In the genomic region with DNA sequence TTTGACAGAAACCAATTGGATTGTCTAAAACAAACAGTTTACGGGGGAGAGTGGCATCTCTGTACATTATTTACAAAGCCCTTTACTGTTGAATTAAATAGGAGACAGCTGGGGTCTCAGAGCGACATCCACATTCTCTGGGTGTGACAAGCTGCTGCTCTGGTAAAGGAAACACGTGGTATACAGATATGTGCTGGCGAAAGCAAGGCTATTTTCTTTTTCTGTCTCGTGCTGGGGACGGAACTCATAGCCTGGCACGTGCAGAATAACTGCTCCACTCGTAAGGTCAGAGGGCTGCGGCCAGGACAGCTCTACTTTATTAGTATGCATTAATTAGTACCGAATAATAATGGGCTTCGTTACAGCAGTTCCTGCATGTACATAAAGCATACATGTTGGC, we compare ENCODE assay signal across 10 mouse cellular contexts. TPM values are rescaled to one million over a fixed set of nuclear protein-coding genes. Genes with fewer than 3 reads are reported as not detected.
DNase-seq lines count a peak whose midpoint lies in the region; ATAC-seq and TF ChIP-seq lines count a peak whose summit lies in the region.
"Had no signal": no experiment of that assay in that cellular context is flagged by ENCODE, and none has a peak within 500 bp of the region (broad histone marks: within the 10 kb centered on the region; RNA-seq: fewer than 3 reads in every experiment).

No protein-coding gene starts in this region.

- H3K4me1 ChIP-seq in embryonic facial prominence, embryonic 14.5 days (ENCODE audit: control insufficient read depth, insufficient read depth, low read length): no peaks in the 10 kb centered on the region
- H3K4me1 ChIP-seq in embryonic facial prominence, embryonic 10.5 days: peaks cover 8% of the 10 kb centered on the region
- H3K4me1 ChIP-seq in liver, embryonic 14.5 days (replicated peaks; ENCODE audit: control insufficient read depth in 2 of 2, insufficient read depth in 2 of 2, low read length in 1 of 2): 0 out of 4 replicates have a peak, but pooled peaks cover 0 to 4% of the 10 kb centered on the region in 2 experiments
- H3K4me1 ChIP-seq in liver, embryonic 12.5 days: peaks cover 15% of the 10 kb centered on the region

- TF ChIP-seq CTCF in liver, embryonic 14.5 days (IDR thresholded peaks at IDR 0.05; ENCODE audit: low read depth): no peak

- H3K9me3 ChIP-seq in embryonic facial prominence, embryonic 14.5 days (ENCODE audit: control insufficient read depth, low read length): no peaks in the 10 kb centered on the region
- H3K9me3 ChIP-seq in embryonic facial prominence, embryonic 10.5 days: 0 out of 2 replicates have a peak, but pooled peaks cover 3% of the 10 kb centered on the region
- H3K9me3 ChIP-seq in liver, embryonic 14.5 days (ENCODE audit: control insufficient read depth, low read length): no peaks in the 10 kb centered on the region
- peaks cover 3% of the 10 kb centered on the region; the same call in 1 of the 2 replicates for H3K9me3 ChIP-seq in liver, embryonic 12.5 days (replicated peaks)

- TF ChIP-seq EP300 in liver, embryonic 14.5 days (IDR thresholded peaks at IDR 0.05; ENCODE audit: low read depth): no peak

- H3K36me3 ChIP-seq in embryonic facial prominence, embryonic 14.5 days (ENCODE audit: control insufficient read depth, insufficient read depth, low read length): no peaks in the 10 kb centered on the region
- no peaks in the 10 kb centered on the region for H3K36me3 ChIP-seq in embryonic facial prominence, embryonic 10.5 days (replicated peaks)
- no peaks in the 10 kb centered on the region for H3K36me3 ChIP-seq in liver, embryonic 14.5 days (replicated peaks; ENCODE audit: control insufficient read depth, insufficient read depth, low read depth)
- H3K36me3 ChIP-seq in liver, embryonic 12.5 days: no peaks in the 10 kb centered on the region

- no peak overlapping the region for H3K27ac ChIP-seq in embryonic facial prominence, embryonic 14.5 days (replicated peaks; ENCODE audit: low read depth, low read length)
- H3K27ac ChIP-seq in embryonic facial prominence, embryonic 10.5 days (replicated peaks): no peak overlapping the region
- no peak overlapping the region for H3K27ac ChIP-seq in liver, embryonic 14.5 days
- no peak overlapping the region for H3K27ac ChIP-seq in liver, embryonic 12.5 days

- WGBS in embryonic facial prominence, embryonic 14.5 days: 45% methylated on average over 11 of the region's 11 CpGs
- WGBS in embryonic facial prominence, embryonic 10.5 days: 62% methylated on average over 11 of the region's 11 CpGs
- 27% methylated on average over 11 of the region's 11 CpGs for WGBS in liver, embryonic 14.5 days (ENCODE audit: insufficient replicate concordance)
- 39% methylated on average over 11 of the region's 11 CpGs for WGBS in liver, embryonic 12.5 days (ENCODE audit: insufficient replicate concordance)

- no peaks in the 10 kb centered on the region for H3K27me3 ChIP-seq in embryonic facial prominence, embryonic 14.5 days (replicated peaks; ENCODE audit: control insufficient read depth, insufficient read depth, low read length)
- no peaks in the 10 kb centered on the region for H3K27me3 ChIP-seq in embryonic facial prominence, embryonic 10.5 days (replicated peaks; ENCODE audit: low read depth, poor library complexity, severe bottlenecking)
- no peaks in the 10 kb centered on the region for H3K27me3 ChIP-seq in liver, embryonic 14.5 days (ENCODE audit: control insufficient read depth, insufficient read depth, low read length)
- H3K27me3 ChIP-seq in liver, embryonic 12.5 days (replicated peaks): no peaks in the 10 kb centered on the region
- H3K27me3 ChIP-seq: Patski had no signal

- no peak overlapping the region for H3K9ac ChIP-seq in embryonic facial prominence, embryonic 14.5 days (ENCODE audit: low read depth, low read length)
- no peak overlapping the region for H3K9ac ChIP-seq in liver, embryonic 14.5 days (replicated peaks)
- no peak overlapping the region for H3K9ac ChIP-seq in liver, embryonic 12.5 days

- DNase-seq in embryonic facial prominence, embryonic 14.5 days (ENCODE audit: low spot score): peak; percentile 26
- no peak for DNase-seq in embryonic facial prominence, embryonic 10.5 days (ENCODE audit: low spot score)
- DNase-seq in liver, embryonic 14.5 days (ENCODE audit: low read depth in 3 of 3, low spot score in 3 of 3): no peak
- peak; percentile 46 for DNase-seq in lung, postnatal 36 days
- no peak for DNase-seq in cerebellum, adult 18-20 months

- H3K4me3 ChIP-seq in embryonic facial prominence, embryonic 14.5 days (ENCODE audit: low read depth, low read length): no peak overlapping the region
- H3K4me3 ChIP-seq in embryonic facial prominence, embryonic 10.5 days: no peak overlapping the region
- H3K4me3 ChIP-seq in liver, embryonic 14.5 days (ENCODE audit: insufficient read depth in 1 of 2, low read depth in 2 of 2, low read length in 2 of 2): no peak overlapping the region
- H3K4me3 ChIP-seq in liver, embryonic 12.5 days: no peak overlapping the region

- ATAC-seq in embryonic facial prominence, embryonic 14.5 days (ENCODE audit: low read depth): no peak
- ATAC-seq in liver, embryonic 14.5 days (ENCODE audit: insufficient read depth): peak; percentile 23; the same call in 1 of the 2 replicates
- ATAC-seq in liver, embryonic 12.5 days: no peak
- ATAC-seq in common myeloid progenitor, adult 5-6 weeks (replicated peaks; ENCODE audit: low read depth, poor library complexity, severe bottlenecking): peak; percentile 54; the same call in 1 of the 2 replicates
- ATAC-seq in activated CD4-positive, CD25-positive, alpha-beta regulatory T cell, adult 4 months: no peak
- ATAC-seq: hindbrain, embryonic 16.5 days; Patski had no signal

- no peak overlapping the region for H3K4me2 ChIP-seq in embryonic facial prominence, embryonic 14.5 days (ENCODE audit: low read depth, low read length)
- H3K4me2 ChIP-seq in liver, embryonic 14.5 days (ENCODE audit: low read depth): no peak overlapping the region
- H3K4me2 ChIP-seq in liver, embryonic 12.5 days: no peak overlapping the region; the same call in 1 of the 2 replicates

RNA-seq across cellular contexts. Expression of gene Ptafr, which starts 9.5 kb away (rescaled TPM):
- polyA plus RNA-seq in embryonic facial prominence, embryonic 14.5 days (2014; fragmentation: Nextera tagmentation; extraction: Ambion mirVana): 0.55 and 0.58 TPM in 2 replicates
- polyA plus RNA-seq in embryonic facial prominence, embryonic 10.5 days (2016; fragmentation: Nextera tagmentation; extraction: Ambion mirVana): 0.28 and 0.44 TPM in 2 replicates
- polyA plus RNA-seq in liver, embryonic 14.5 days (2012; rRNA removed): 0.52 and 0.61 TPM in 2 replicates
- 0.18 and 0.25 TPM in 2 replicates for polyA plus RNA-seq in liver, embryonic 14.5 days (2014; fragmentation: Nextera tagmentation; extraction: Ambion mirVana)
- polyA plus RNA-seq in liver, embryonic 12.5 days (2016; fragmentation: Nextera tagmentation; extraction: Ambion mirVana): 0.77 and 0.94 TPM in 2 replicates
- 2.1 TPM in 2 replicates for total RNA-seq in common myeloid progenitor, adult 5-6 weeks (2017)
- polyA plus RNA-seq in activated CD4-positive, CD25-positive, alpha-beta regulatory T cell, adult 4 months (2017; shearing (Covaris generic)): under 1 TPM; 0.62 to 0.90 TPM
- polyA plus RNA-seq: Patski had no signal

RNA-seq across cellular contexts. Expression of gene Dnajc8, which starts 38.0 kb away (rescaled TPM):
- polyA plus RNA-seq in embryonic facial prominence, embryonic 14.5 days (2014; fragmentation: Nextera tagmentation; extraction: Ambion mirVana): 133 and 136 TPM in 2 replicates
- 222 TPM in 2 replicates for polyA plus RNA-seq in embryonic facial prominence, embryonic 10.5 days (2016; fragmentation: Nextera tagmentation; extraction: Ambion mirVana)
- polyA plus RNA-seq in liver, embryonic 14.5 days (2012; rRNA removed): 47.6 and 84.2 TPM in 2 replicates
- 109 and 111 TPM in 2 replicates for polyA plus RNA-seq in liver, embryonic 14.5 days (2014; fragmentation: Nextera tagmentation; extraction: Ambion mirVana)
- polyA plus RNA-seq in liver, embryonic 12.5 days (2016; fragmentation: Nextera tagmentation; extraction: Ambion mirVana): 143 and 148 TPM in 2 replicates
- 412 and 457 TPM in 2 replicates for total RNA-seq in common myeloid progenitor, adult 5-6 weeks (2017)
- 100 to 1,000 TPM; 293 to 317 TPM for polyA plus RNA-seq in activated CD4-positive, CD25-positive, alpha-beta regulatory T cell, adult 4 months (2017; shearing (Covaris generic))

RNA-seq across cellular contexts. Expression of gene Atpif1, which starts 39.9 kb away (rescaled TPM):
- 984 and 996 TPM in 2 replicates for polyA plus RNA-seq in embryonic facial prominence, embryonic 14.5 days (2014; fragmentation: Nextera tagmentation; extraction: Ambion mirVana)
- polyA plus RNA-seq in embryonic facial prominence, embryonic 10.5 days (2016; fragmentation: Nextera tagmentation; extraction: Ambion mirVana): 1,009 and 1,074 TPM in 2 replicates
- 544 and 902 TPM in 2 replicates for polyA plus RNA-seq in liver, embryonic 14.5 days (2012; rRNA removed)
- 1,811 and 1,820 TPM in 2 replicates for polyA plus RNA-seq in liver, embryonic 14.5 days (2014; fragmentation: Nextera tagmentation; extraction: Ambion mirVana)
- 2,000 and 2,061 TPM in 2 replicates for polyA plus RNA-seq in liver, embryonic 12.5 days (2016; fragmentation: Nextera tagmentation; extraction: Ambion mirVana)
- 1,728 and 2,046 TPM in 2 replicates for total RNA-seq in common myeloid progenitor, adult 5-6 weeks (2017)
- 100 to 1,000 TPM; 222 to 226 TPM for polyA plus RNA-seq in activated CD4-positive, CD25-positive, alpha-beta regulatory T cell, adult 4 months (2017; shearing (Covaris generic))

Comparison
In these comparisons a context has a peak if more than half of its experiments do, and no peak if none do; other contexts are left out.
1. ATAC-seq: peak in liver, embryonic 14.5 days (single experiment) and common myeloid progenitor, adult 5-6 weeks (single experiment); none in embryonic facial prominence, embryonic 14.5 days (single experiment), liver, embryonic 12.5 days (single experiment) and activated CD4-positive, CD25-positive, alpha-beta regulatory T cell, adult 4 months (single experiment).
2. DNase-seq: peak in embryonic facial prominence, embryonic 14.5 days (single experiment) and lung, postnatal 36 days (single experiment); none in embryonic facial prominence, embryonic 10.5 days (single experiment), liver, embryonic 14.5 days (0 of 3) and cerebellum, adult 18-20 months (0 of 2).